Mouse (Mus musculus): ENCODE results near the gene Rps6.

The Rps6 gene

DNA sequence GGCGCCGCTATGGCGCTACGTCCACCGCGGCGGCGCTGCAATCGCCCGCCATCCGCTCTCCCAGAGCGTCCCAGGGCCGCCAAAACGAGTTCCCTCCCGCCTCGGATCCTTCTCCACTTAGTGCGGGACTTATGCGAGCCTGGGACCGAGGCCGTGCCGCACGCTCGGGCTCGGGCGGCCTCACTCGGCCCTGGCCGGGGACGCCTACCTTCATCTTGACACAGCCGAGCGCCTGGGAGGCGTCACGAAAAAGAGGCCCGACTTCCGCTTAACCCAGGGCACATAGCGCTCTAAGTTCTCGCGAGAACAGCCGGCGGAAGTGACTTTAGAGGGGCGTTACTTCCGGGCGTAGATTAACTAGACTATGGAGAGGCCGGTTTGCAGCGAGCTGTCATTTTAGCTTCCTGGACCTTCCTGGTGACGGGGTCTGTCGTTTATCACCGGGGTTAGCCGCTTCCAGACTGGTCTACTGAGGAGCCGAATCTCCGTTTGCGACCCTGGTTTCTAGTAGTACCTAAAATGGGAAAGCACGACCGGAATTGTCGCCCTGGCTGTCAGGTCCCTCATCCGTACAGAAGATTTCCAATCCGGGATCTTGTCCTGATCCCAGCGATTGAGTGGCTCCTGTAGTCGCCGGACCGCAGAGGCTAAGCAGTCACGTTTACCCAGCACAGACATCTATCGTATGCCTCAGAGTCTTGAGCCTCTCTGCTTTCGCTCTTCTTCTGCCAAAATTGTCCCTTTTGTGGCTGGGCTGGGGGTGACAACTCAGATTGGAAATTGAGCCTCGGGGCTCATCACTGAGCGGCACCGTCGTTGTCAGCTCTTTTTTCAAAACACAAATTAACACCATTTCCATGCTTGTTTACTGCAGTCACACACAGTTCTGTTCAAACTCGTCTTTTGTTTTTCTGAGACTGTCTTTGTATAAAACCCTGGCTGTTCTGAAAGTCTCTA lies at the start of gene Rps6:
Rps6 (minus strand) TSS at position 300 of the 957 bp plus-strand sequence.
- DNase-seq = peak; percentile 98

- DNase-seq = no peak
Observed at GRCm38 (mm10) chr4:86905869-86906268, 48.7 kb upstream of the Rps6 start.

DNA sequence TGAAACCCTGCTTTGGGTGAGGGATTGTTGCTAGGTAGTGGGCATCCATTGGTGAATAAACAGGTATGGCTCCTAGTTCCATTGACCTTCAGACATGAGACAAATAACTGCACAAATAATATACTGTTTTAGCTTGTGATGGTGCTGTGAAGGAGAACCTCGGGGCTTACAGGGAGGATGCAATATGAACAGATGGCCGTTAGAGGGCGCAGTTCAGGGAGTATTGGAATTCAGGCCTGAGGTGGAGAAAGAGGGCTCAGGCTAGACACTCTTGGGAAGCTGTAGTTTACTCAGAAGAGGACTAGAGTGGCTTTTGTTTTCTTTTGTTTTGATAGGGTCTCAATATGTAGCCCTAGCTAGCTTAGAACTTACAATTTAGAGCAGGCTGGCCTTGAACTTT lies 47.8 kb upstream of the Rps6 start:
- no peak for DNase-seq

- peak; percentile 48 for DNase-seq
Observed at GRCm38 (mm10) chr4:86902351-86902750, 45.1 kb upstream of the Rps6 start.

GRCm38 (mm10) chr4:86898791-86899474 lies 41.7 kb upstream of the Rps6 start:
- peak; percentile 72 for DNase-seq

- DNase-seq = no peak
Observed at GRCm38 (mm10) chr4:86897411-86897810, 40.2 kb upstream of the Rps6 start.

- DNase-seq = no peak
Observed at GRCm38 (mm10) chr4:86887879-86888278, 30.7 kb upstream of the Rps6 start.

DNA sequence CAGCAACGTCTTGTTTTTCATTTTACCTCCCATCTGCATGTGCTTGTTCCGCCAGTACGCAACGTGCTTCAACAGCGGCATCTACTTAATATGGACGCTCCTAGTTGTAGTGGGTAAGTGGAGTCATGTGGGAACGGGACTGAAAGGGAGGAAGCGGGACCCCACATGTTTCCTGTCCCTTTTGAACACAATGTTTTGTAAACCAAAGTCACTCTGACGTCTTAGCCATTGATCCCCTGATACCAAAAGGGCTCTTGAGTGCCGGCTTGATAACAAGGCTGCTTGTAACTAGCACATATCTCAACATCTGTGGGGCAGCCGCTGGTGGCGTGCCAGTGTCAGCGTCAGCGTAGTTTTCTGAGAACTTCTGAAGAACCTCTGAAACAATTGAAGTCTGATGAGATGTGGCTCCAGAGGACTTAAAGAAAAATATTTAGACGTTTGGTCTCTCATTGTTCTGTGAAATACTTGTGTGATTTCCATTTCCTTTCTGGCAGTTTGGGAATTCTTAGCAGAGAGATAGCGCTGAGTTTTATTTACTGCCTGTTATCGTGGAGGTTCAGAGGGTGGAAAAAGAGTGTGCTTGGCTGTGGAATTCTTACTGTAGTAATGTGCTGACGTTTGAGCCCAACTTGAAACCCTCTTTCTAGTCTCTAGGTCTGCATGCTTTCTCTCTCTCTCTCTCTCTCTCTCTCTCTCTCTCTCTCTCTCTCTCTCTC lies 29.1 kb upstream of the Rps6 start:
- peak; percentile 74 for DNase-seq

DNA sequence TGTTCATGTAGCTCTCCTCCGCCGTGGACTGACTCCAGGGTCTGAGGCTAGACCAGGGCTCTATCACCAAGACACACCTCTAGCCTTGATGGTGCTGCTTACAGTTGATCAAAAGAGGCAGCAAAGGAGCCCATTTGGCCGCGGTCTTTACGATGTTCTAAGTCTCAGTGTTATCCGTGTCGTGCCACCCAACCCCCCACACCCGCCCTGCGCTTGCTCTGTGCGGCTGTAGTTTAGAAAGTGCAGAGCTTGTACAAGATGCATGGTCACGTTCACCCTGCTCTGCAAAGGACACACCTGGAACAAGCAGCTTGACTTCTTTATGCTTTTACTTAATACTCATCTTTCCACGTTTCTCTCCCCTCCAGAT lies 28.6 kb upstream of the Rps6 start:
- no peak for DNase-seq

GRCm38 (mm10) chr4:86884945-86885344 lies 27.7 kb upstream of the Rps6 start:
- peak; percentile 59 for DNase-seq

GRCm38 (mm10) chr4:86882413-86882812 lies 25.2 kb upstream of the Rps6 start:
- DNase-seq = no peak

GRCm38 (mm10) chr4:86881178-86881577 lies 24.0 kb upstream of the Rps6 start:
- no peak for DNase-seq

- DNase-seq = peak; percentile 51
Observed at GRCm38 (mm10) chr4:86879477-86879876, 22.3 kb upstream of the Rps6 start.

- DNase-seq = peak; percentile 98
Observed at GRCm38 (mm10) chr4:86874146-86874847, 17.1 kb upstream of the Rps6 start, which contains the start of gene Acer2. Gene Acer2, plus strand, starts transcription at chr4:86874396.

- no peak for DNase-seq
Observed at GRCm38 (mm10) chr4:86873072-86873471, 15.9 kb upstream of the Rps6 start.

- DNase-seq = no peak
Observed at GRCm38 (mm10) chr4:86871988-86872387, 14.8 kb upstream of the Rps6 start.

DNA sequence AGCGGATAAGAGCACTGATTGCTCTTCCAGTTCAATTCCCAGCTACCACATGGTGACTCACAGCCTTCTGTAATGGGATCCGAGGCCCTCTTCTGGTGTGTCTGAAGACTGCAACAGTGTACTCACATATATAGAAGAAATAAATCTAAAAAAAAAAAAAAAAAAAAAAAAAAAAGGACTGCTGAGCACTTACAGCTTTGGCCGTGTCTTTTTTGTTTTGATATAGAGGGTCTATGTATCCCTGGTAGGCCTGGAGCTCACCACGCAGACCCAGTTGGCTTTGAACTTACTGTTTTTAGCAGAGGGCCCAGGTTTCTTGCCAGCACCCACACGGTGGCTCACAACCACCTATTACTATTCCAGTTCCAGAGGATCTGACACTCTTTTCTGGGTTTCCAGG lies 6.9 kb upstream of the Rps6 start:
- no peak for DNase-seq

DNA sequence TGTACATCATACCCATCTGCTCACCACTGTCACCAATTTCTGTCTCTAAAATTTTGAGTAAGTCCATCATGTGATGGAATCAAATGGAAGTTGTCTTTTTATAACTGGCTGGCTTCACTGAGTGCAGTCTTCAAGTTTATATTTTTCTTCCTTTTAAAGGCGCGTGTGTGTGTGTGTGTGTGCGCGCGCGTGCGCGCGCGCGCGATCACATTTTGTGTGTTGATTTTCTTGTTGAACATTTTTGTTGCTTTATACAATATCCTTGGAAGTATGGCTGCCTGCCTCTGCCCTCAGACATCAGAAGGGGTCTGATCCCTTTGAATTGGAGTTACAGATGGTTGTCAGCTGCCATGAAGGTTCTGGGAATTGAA lies 843 bp upstream of the Rps6 start:
- no peak for DNase-seq

DNA sequence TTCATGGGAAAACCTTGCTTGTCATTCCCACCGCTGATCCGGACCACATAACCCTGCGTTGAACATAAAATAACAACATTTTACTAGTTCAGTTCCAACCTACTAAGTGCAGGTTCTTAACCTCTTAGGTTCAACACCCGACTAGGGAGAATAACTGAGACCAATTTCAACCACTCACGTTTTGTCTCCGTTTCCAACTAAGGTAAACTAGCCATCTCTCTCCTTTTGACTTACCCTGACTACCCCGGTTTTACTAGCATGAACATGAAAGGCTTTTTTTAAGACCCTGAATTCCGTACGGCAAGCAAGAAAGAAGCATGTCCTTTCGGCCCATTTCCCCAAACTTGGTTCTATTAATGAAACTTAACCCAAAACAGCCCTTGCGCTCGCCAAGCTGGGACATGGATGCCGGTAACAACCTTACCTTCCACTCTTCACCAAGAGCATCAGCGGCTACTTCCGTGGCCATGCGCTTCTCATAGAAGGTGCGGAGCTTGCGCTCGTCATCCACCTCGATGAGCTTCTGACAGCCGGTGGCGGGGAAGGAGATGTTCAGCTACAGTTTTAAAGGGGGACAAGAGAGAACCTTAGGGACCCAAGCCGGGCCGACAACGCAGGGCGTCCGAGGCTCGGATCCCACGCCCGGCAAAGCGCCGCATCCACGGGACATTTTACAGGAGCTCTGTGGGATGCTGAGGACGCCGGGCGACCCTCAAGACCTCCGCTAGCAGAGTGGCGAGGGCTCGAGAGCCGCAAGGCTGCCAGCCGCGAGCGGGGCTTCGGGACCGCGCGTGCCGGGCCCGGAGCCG lies 704 bp downstream of the Rps6 start:
- DNase-seq = no peak

GRCm38 (mm10) chr4:86852813-86853590 lies 4.2 kb downstream of the Rps6 start:
- no peak for DNase-seq

DNA sequence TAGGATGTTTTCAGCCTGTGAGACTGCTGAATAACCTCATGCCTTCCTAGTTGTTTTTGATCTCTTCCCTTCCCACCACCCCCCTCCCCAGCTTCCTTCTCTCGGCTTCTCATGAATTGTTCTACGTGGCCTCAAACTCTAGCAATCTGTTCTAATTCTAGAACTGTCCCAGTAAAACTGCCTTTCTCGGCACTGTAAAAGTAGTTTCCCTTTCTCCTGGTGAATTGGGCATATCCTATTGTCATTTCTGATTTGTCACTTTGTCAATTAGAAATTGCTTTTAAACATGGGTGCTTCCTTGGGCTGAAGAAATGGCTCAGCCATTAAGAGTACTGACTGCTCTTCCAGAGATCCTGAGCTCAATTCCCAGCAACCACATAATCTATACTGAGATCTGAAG lies 5.2 kb downstream of the Rps6 start:
- no peak for DNase-seq

All from kidney, postnatal 10 days (tissue).